Mouse (Mus musculus): ENCODE measurements at regions not wholly inside any gene's neighbourhood (a gene's known extent, or its start where the extent isn't known, plus 50 kb on each side); places are given as distances from the start of the nearest gene placed in this dataset.

GRCm38 (mm10) chr6:117653886-117654425 lies 187.0 kb upstream of the Zfp637 start:
- no peaks in the 10 kb centered on the region for H3K9me3 ChIP-seq (replicated peaks; ENCODE audit: control insufficient read depth, low read length)
- WGBS: 78% methylated on average over 15 of the region's 15 CpGs
- no peak overlapping the region for H3K4me3 ChIP-seq (ENCODE audit: low read length)
- H3K4me2 ChIP-seq (ENCODE audit: low read depth, low read length): no peak overlapping the region
- no peaks in the 10 kb centered on the region for H3K36me3 ChIP-seq (ENCODE audit: control insufficient read depth, insufficient read depth)
- H3K27me3 ChIP-seq (ENCODE audit: control insufficient read depth, insufficient read depth, low read length): 0 out of 2 replicates have a peak, but pooled peaks cover 5% of the 10 kb centered on the region
- H3K9ac ChIP-seq (ENCODE audit: low read length): no peak overlapping the region
- H3K27ac ChIP-seq (ENCODE audit: low read length): no peak overlapping the region
- no peak for ATAC-seq (replicated peaks; ENCODE audit: extremely low read depth, insufficient read depth, low FRiP score)
- H3K4me1 ChIP-seq (ENCODE audit: control insufficient read depth, insufficient read depth, low read length): no peaks in the 10 kb centered on the region

GRCm38 (mm10) chr6:117655986-117656385 lies 185.0 kb upstream of the Zfp637 start:
- Histone ChIP-seq H3K9me3 (replicated peaks; ENCODE audit: control insufficient read depth, low read length) (no peaks in the 10 kb centered on the region), H3K4me2 (ENCODE audit: low read depth, low read length) (no peak overlapping the region), H3K27me3 (ENCODE audit: control insufficient read depth, insufficient read depth, low read length) (0 out of 2 replicates have a peak, but pooled peaks cover 5% of the 10 kb centered on the region), H3K9ac (ENCODE audit: low read length) (no peak overlapping the region), H3K36me3 (ENCODE audit: control insufficient read depth, insufficient read depth) (no peaks in the 10 kb centered on the region), H3K4me1 (ENCODE audit: control insufficient read depth, insufficient read depth, low read length) (no peaks in the 10 kb centered on the region), H3K27ac (ENCODE audit: low read length) (no peak overlapping the region), H3K4me3 (ENCODE audit: low read length) (no peak overlapping the region)
- ATAC-seq (replicated peaks; ENCODE audit: extremely low read depth, insufficient read depth, low FRiP score): no peak
- WGBS: 84% methylated on average over 4 of the region's 4 CpGs

- 6% methylated on average over 1 of the region's 1 CpGs for WGBS
Measured at GRCm38 (mm10) chr6:117660576-117660975, 180.4 kb upstream of the Zfp637 start.

GRCm38 (mm10) chr6:117662635-117663034 lies 178.3 kb upstream of the Zfp637 start:
- H3K36me3 ChIP-seq (ENCODE audit: control insufficient read depth, insufficient read depth): no peaks in the 10 kb centered on the region
- H3K4me2 ChIP-seq (ENCODE audit: low read depth, low read length): no peak overlapping the region
- H3K9me3 ChIP-seq (replicated peaks; ENCODE audit: control insufficient read depth, low read length): no peaks in the 10 kb centered on the region
- WGBS: 85% methylated on average over 1 of the region's 1 CpGs
- H3K27me3 ChIP-seq (ENCODE audit: control insufficient read depth, insufficient read depth, low read length): no peaks in the 10 kb centered on the region
- no peak overlapping the region for H3K27ac ChIP-seq (ENCODE audit: low read length)
- no peak for ATAC-seq (replicated peaks; ENCODE audit: extremely low read depth, insufficient read depth, low FRiP score)
- H3K4me3 ChIP-seq (ENCODE audit: low read length): no peak overlapping the region
- H3K4me1 ChIP-seq (ENCODE audit: control insufficient read depth, insufficient read depth, low read length): no peaks in the 10 kb centered on the region
- H3K9ac ChIP-seq (ENCODE audit: low read length): no peak overlapping the region

More at GRCm38 (mm10) chr6:117660576-117660975, 180.4 kb upstream of the Zfp637 start:
- ATAC-seq (replicated peaks; ENCODE audit: extremely low read depth, insufficient read depth, low FRiP score): no peak
- Histone ChIP-seq H3K4me3 (ENCODE audit: low read length) (no peak overlapping the region), H3K27ac (ENCODE audit: low read length) (no peak overlapping the region), H3K9me3 (replicated peaks; ENCODE audit: control insufficient read depth, low read length) (no peaks in the 10 kb centered on the region), H3K9ac (ENCODE audit: low read length) (no peak overlapping the region), H3K4me1 (ENCODE audit: control insufficient read depth, insufficient read depth, low read length) (no peaks in the 10 kb centered on the region), H3K36me3 (ENCODE audit: control insufficient read depth, insufficient read depth) (no peaks in the 10 kb centered on the region), H3K4me2 (ENCODE audit: low read depth, low read length) (no peak overlapping the region), H3K27me3 (ENCODE audit: control insufficient read depth, insufficient read depth, low read length) (0 out of 2 replicates have a peak, but pooled peaks cover 1% of the 10 kb centered on the region)

GRCm38 (mm10) chr6:117670337-117670736 lies 170.6 kb upstream of the Zfp637 start:
- 72% methylated on average over 3 of the region's 3 CpGs for WGBS
- H3K9ac ChIP-seq (ENCODE audit: low read length): no peak overlapping the region
- no peaks in the 10 kb centered on the region for H3K9me3 ChIP-seq (replicated peaks; ENCODE audit: control insufficient read depth, low read length)
- ATAC-seq (replicated peaks; ENCODE audit: extremely low read depth, insufficient read depth, low FRiP score): no peak
- no peak overlapping the region for H3K4me2 ChIP-seq (ENCODE audit: low read depth, low read length)
- no peak overlapping the region for H3K27ac ChIP-seq (ENCODE audit: low read length)
- H3K27me3 ChIP-seq (ENCODE audit: control insufficient read depth, insufficient read depth, low read length): no peaks in the 10 kb centered on the region
- no peaks in the 10 kb centered on the region for H3K36me3 ChIP-seq (ENCODE audit: control insufficient read depth, insufficient read depth)
- H3K4me3 ChIP-seq (ENCODE audit: low read length): no peak overlapping the region
- H3K4me1 ChIP-seq (ENCODE audit: control insufficient read depth, insufficient read depth, low read length): no peaks in the 10 kb centered on the region

- Histone ChIP-seq H3K27me3 (ENCODE audit: control insufficient read depth, insufficient read depth, low read length) (no peaks in the 10 kb centered on the region), H3K4me2 (ENCODE audit: low read depth, low read length) (no peak overlapping the region), H3K9me3 (replicated peaks; ENCODE audit: control insufficient read depth, low read length) (no peaks in the 10 kb centered on the region), H3K36me3 (ENCODE audit: control insufficient read depth, insufficient read depth) (no peaks in the 10 kb centered on the region), H3K4me1 (ENCODE audit: control insufficient read depth, insufficient read depth, low read length) (no peaks in the 10 kb centered on the region), H3K4me3 (ENCODE audit: low read length) (no peak overlapping the region), H3K27ac (ENCODE audit: low read length) (no peak overlapping the region), H3K9ac (ENCODE audit: low read length) (no peak overlapping the region)
- ATAC-seq (replicated peaks; ENCODE audit: extremely low read depth, insufficient read depth, low FRiP score): no peak
- 79% methylated on average over 17 of the region's 17 CpGs for WGBS
Measured at GRCm38 (mm10) chr6:117670792-117671525, 170.0 kb upstream of the Zfp637 start.

- Histone ChIP-seq H3K4me2 (ENCODE audit: low read depth, low read length) (no peak overlapping the region), H3K4me3 (ENCODE audit: low read length) (no peak overlapping the region), H3K36me3 (ENCODE audit: control insufficient read depth, insufficient read depth) (no peaks in the 10 kb centered on the region), H3K27ac (ENCODE audit: low read length) (no peak overlapping the region), H3K9me3 (replicated peaks; ENCODE audit: control insufficient read depth, low read length) (no peaks in the 10 kb centered on the region), H3K9ac (ENCODE audit: low read length) (no peak overlapping the region), H3K27me3 (ENCODE audit: control insufficient read depth, insufficient read depth, low read length) (no peaks in the 10 kb centered on the region), H3K4me1 (ENCODE audit: control insufficient read depth, insufficient read depth, low read length) (no peaks in the 10 kb centered on the region)
- no peak for ATAC-seq (replicated peaks; ENCODE audit: extremely low read depth, insufficient read depth, low FRiP score)
- WGBS: 54% methylated on average over 15 of the region's 15 CpGs
Measured at GRCm38 (mm10) chr6:117675059-117675800, 165.8 kb upstream of the Zfp637 start.

GRCm38 (mm10) chr6:117676064-117676821 lies 164.7 kb upstream of the Zfp637 start:
- H3K27ac ChIP-seq (ENCODE audit: low read length): no peak overlapping the region
- H3K9ac ChIP-seq (ENCODE audit: low read length): no peak overlapping the region
- no peak for ATAC-seq (replicated peaks; ENCODE audit: extremely low read depth, insufficient read depth, low FRiP score)
- no peaks in the 10 kb centered on the region for H3K36me3 ChIP-seq (ENCODE audit: control insufficient read depth, insufficient read depth)
- no peaks in the 10 kb centered on the region for H3K9me3 ChIP-seq (replicated peaks; ENCODE audit: control insufficient read depth, low read length)
- no peak overlapping the region for H3K4me3 ChIP-seq (ENCODE audit: low read length)
- H3K4me2 ChIP-seq (ENCODE audit: low read depth, low read length): no peak overlapping the region
- H3K27me3 ChIP-seq (ENCODE audit: control insufficient read depth, insufficient read depth, low read length): no peaks in the 10 kb centered on the region
- WGBS: 66% methylated on average over 10 of the region's 10 CpGs
- H3K4me1 ChIP-seq (ENCODE audit: control insufficient read depth, insufficient read depth, low read length): no peaks in the 10 kb centered on the region
